Mouse (Mus musculus) intestine, embryonic 14.5 days (tissue): ENCODE measurements at regions not wholly inside any gene's neighbourhood (a gene's known extent, or its start where the extent isn't known, plus 50 kb on each side); places are given as distances from the start of the nearest gene placed in this dataset.

Experiments
- ATAC-seq: fragments of 200-750 bp; cut with Nextera tagmentation; replicated peaks from 2 replicates; pipeline ENCODE4 v1.8.0; 2017; ENCODE audit warnings: low read depth, moderate number of reproducible peaks, moderate TSS enrichment, moderate library complexity; ENCODE audit not compliant: low FRiP score, low TSS enrichment
- DNase-seq: peaks from one replicate; pipeline ENCODE4 v3.0.0-alpha.2; 2018; ENCODE audit warnings: low spot score
- H3K27ac ChIP-seq: fragments of 300-500 bp; sonication (generic); 2 replicates; pipeline ENCODE4 v1.5.1; 2014; ENCODE audit warnings: low read depth, mild to moderate bottlenecking, control low read depth
- H3K27me3 ChIP-seq: fragments of 300-500 bp; sonication (generic); replicated peaks from 2 replicates; pipeline ENCODE4 v1.6.1; 2014; ENCODE audit warnings: low read length, control low read depth; ENCODE audit not compliant: control insufficient read depth, insufficient read depth
- H3K36me3 ChIP-seq: fragments of 300-500 bp; sonication (generic); 2 replicates; pipeline ENCODE4 v1.6.1; 2014; ENCODE audit warnings: low read length, control low read depth; ENCODE audit not compliant: control insufficient read depth, insufficient read depth
- H3K4me1 ChIP-seq: fragments of 300-500 bp; sonication (generic); replicated peaks from 2 replicates; pipeline ENCODE4 v1.6.1; 2014; ENCODE audit warnings: low read length, control low read depth, mixed read lengths; ENCODE audit not compliant: control insufficient read depth, insufficient read depth
- H3K4me2 ChIP-seq: fragments of 300-500 bp; sonication (generic); 2 replicates; pipeline ENCODE4 v1.6.1; 2014; ENCODE audit warnings: low read length
- H3K4me3 ChIP-seq: fragments of 300-500 bp; sonication (generic); 2 replicates; pipeline ENCODE4 v1.5.1; 2014; ENCODE audit warnings: low read depth, low read length, control low read depth, mixed read lengths
- H3K9ac ChIP-seq: fragments of 300-500 bp; sonication (generic); 2 replicates; pipeline ENCODE4 v1.6.1; 2014; ENCODE audit warnings: mild to moderate bottlenecking, low read length
- H3K9me3 ChIP-seq: fragments of 300-500 bp; sonication (generic); 2 replicates; pipeline ENCODE4 v1.6.1; 2016; ENCODE audit warnings: low read length, control low read depth; ENCODE audit not compliant: control insufficient read depth
- WGBS: fragments of 180-500 bp; shearing (Covaris S2); extraction: QIAGEN DNeasy Blood & Tissue Kit; methylation state at CpG from one replicate; pipeline ENCODE4 v1.1.7; 2014; 5-methylcytosine and 5-hydroxymethylcytosine counted together

- Histone ChIP-seq H3K36me3 (no peaks in the 10 kb centered on the region), H3K9me3 (no peaks in the 10 kb centered on the region), H3K27me3 (no peaks in the 10 kb centered on the region), H3K4me1 (no peaks in the 10 kb centered on the region), H3K4me3 (no peak overlapping the region), H3K27ac (no peak overlapping the region), H3K9ac (no peak overlapping the region), H3K4me2 (no peak overlapping the region)
- no peak for DNase-seq
- ATAC-seq, result no peak
- 48% methylated on average over 3 of the region's 3 CpGs for WGBS
Observed at GRCm38 (mm10) chr7:123849220-123849619, 133.4 kb upstream of the Hs3st4 start.

- Histone ChIP-seq H3K4me3 (no peak overlapping the region), H3K36me3 (no peaks in the 10 kb centered on the region), H3K4me1 (no peaks in the 10 kb centered on the region), H3K27ac (no peak overlapping the region), H3K4me2 (no peak overlapping the region), H3K9me3 (no peaks in the 10 kb centered on the region), H3K27me3 (no peaks in the 10 kb centered on the region), H3K9ac (no peak overlapping the region)
- WGBS, result 77% methylated on average over 10 of the region's 10 CpGs
- ATAC-seq (no peak), DNase-seq (no peak)
Observed at GRCm38 (mm10) chr7:123850272-123851197, 132.1 kb upstream of the Hs3st4 start.

- ATAC-seq (no peak), DNase-seq (no peak)
- Histone ChIP-seq H3K4me1 (no peaks in the 10 kb centered on the region), H3K27ac (no peak overlapping the region), H3K9me3 (no peaks in the 10 kb centered on the region), H3K4me3 (no peak overlapping the region), H3K9ac (no peak overlapping the region), H3K36me3 (no peaks in the 10 kb centered on the region), H3K4me2 (no peak overlapping the region), H3K27me3 (no peaks in the 10 kb centered on the region)
- 55% methylated on average over 6 of the region's 6 CpGs for WGBS
Observed at GRCm38 (mm10) chr7:123857539-123857938, 125.1 kb upstream of the Hs3st4 start.

GRCm38 (mm10) chr7:123861706-123862105 lies 121.0 kb upstream of the Hs3st4 start:
- Histone ChIP-seq H3K36me3 (no peaks in the 10 kb centered on the region), H3K4me2 (no peak overlapping the region), H3K9me3 (no peaks in the 10 kb centered on the region), H3K4me1 (no peaks in the 10 kb centered on the region), H3K4me3 (no peak overlapping the region), H3K9ac (no peak overlapping the region), H3K27me3 (no peaks in the 10 kb centered on the region), H3K27ac (no peak overlapping the region)
- no peak for ATAC-seq
- no peak for DNase-seq
- WGBS, result 69% methylated on average over 2 of the region's 2 CpGs

GRCm38 (mm10) chr7:123896759-123897444 lies 85.8 kb upstream of the Hs3st4 start:
- no peaks in the 10 kb centered on the region for H3K27me3 ChIP-seq
- no peaks in the 10 kb centered on the region for H3K4me1 ChIP-seq
- DNase-seq, result no peak
- H3K36me3 ChIP-seq, result no peaks in the 10 kb centered on the region
- H3K27ac ChIP-seq, result no peak overlapping the region
- WGBS, result 84% methylated on average over 4 of the region's 4 CpGs
- H3K9me3 ChIP-seq, result no peaks in the 10 kb centered on the region
- no peak overlapping the region for H3K4me2 ChIP-seq
- ATAC-seq, result no peak
- H3K9ac ChIP-seq, result no peak overlapping the region
- no peak overlapping the region for H3K4me3 ChIP-seq

GRCm38 (mm10) chr7:123907946-123908840 lies 74.5 kb upstream of the Hs3st4 start:
- H3K9ac ChIP-seq, result no peak overlapping the region
- no peak for DNase-seq
- H3K36me3 ChIP-seq, result no peaks in the 10 kb centered on the region
- no peaks in the 10 kb centered on the region for H3K9me3 ChIP-seq
- no peak overlapping the region for H3K4me2 ChIP-seq
- no peak overlapping the region for H3K27ac ChIP-seq
- ATAC-seq, result no peak
- H3K4me3 ChIP-seq, result no peak overlapping the region
- no peaks in the 10 kb centered on the region for H3K27me3 ChIP-seq
- H3K4me1 ChIP-seq, result no peaks in the 10 kb centered on the region
- 88% methylated on average over 6 of the region's 6 CpGs for WGBS

GRCm38 (mm10) chr7:123921461-123921860 lies 61.2 kb upstream of the Hs3st4 start:
- Histone ChIP-seq H3K27ac (no peak overlapping the region), H3K4me2 (no peak overlapping the region), H3K9ac (no peak overlapping the region), H3K4me1 (no peaks in the 10 kb centered on the region), H3K36me3 (no peaks in the 10 kb centered on the region), H3K27me3 (no peaks in the 10 kb centered on the region), H3K9me3 (no peaks in the 10 kb centered on the region), H3K4me3 (no peak overlapping the region)
- ATAC-seq, result no peak
- 91% methylated on average over 2 of the region's 2 CpGs for WGBS
- DNase-seq, result no peak

GRCm38 (mm10) chr7:123932486-123932885 lies 50.2 kb upstream of the Hs3st4 start:
- Histone ChIP-seq H3K36me3 (no peaks in the 10 kb centered on the region), H3K27ac (no peak overlapping the region), H3K9me3 (no peaks in the 10 kb centered on the region), H3K27me3 (no peaks in the 10 kb centered on the region), H3K4me3 (no peak overlapping the region), H3K9ac (no peak overlapping the region), H3K4me1 (no peaks in the 10 kb centered on the region), H3K4me2 (no peak overlapping the region)
- whole genome bisulfite sequencing, result 62% methylated on average over 7 of the region's 7 CpGs
- DNase-seq, result no peak
- no peak for ATAC-seq
